Mouse (Mus musculus): ENCODE data around the gene Pum1. TPM values are rescaled to one million over a fixed set of nuclear protein-coding genes. Genes with fewer than 3 reads are reported as not detected.
A peak's percentile ranks its signal among the peaks of the same experiment; 100 is the strongest.

The Pum1 gene
- polyA plus RNA-seq, 1 experiment = 45.2 TPM

GRCm38 (mm10) chr4:130706215-130707000 lies 43.3 kb downstream of the Pum1 start:
- TF ChIP-seq GATA1 (IDR thresholded peaks at IDR 0.05; ENCODE audit: low read length) = no peak

- TF ChIP-seq GATA1 (IDR thresholded peaks at IDR 0.05; ENCODE audit: low read length) = no peak
These were observed 48.3 kb downstream of the Pum1 start for GRCm38 (mm10) chr4:130711353-130711848.

GRCm38 (mm10) chr4:130712341-130712740 lies 49.2 kb downstream of the Pum1 start:
- no peak for TF ChIP-seq GATA1 (IDR thresholded peaks at IDR 0.05; ENCODE audit: low read length)

- no peak for TF ChIP-seq GATA1 (IDR thresholded peaks at IDR 0.05; ENCODE audit: low read length)
These were observed 50.3 kb downstream of the Pum1 start for GRCm38 (mm10) chr4:130713430-130713829.

- TF ChIP-seq GATA1 (IDR thresholded peaks at IDR 0.05; ENCODE audit: low read length) = peak; percentile 91
These were observed 52.0 kb downstream of the Pum1 start for GRCm38 (mm10) chr4:130715126-130715525.

- no peak for TF ChIP-seq GATA1 (IDR thresholded peaks at IDR 0.05; ENCODE audit: low read length)
These were observed 52.5 kb downstream of the Pum1 start for GRCm38 (mm10) chr4:130715623-130716022.

- TF ChIP-seq GATA1 (IDR thresholded peaks at IDR 0.05; ENCODE audit: low read length) = no peak
These were observed 56.2 kb downstream of the Pum1 start for GRCm38 (mm10) chr4:130719348-130719747.

GRCm38 (mm10) chr4:130722607-130723006 lies 59.5 kb downstream of the Pum1 start:
- peak; percentile 74 for TF ChIP-seq GATA1 (IDR thresholded peaks at IDR 0.05; ENCODE audit: low read length)

GRCm38 (mm10) chr4:130726118-130726517 lies 63.0 kb downstream of the Pum1 start:
- TF ChIP-seq GATA1 (IDR thresholded peaks at IDR 0.05; ENCODE audit: low read length) = no peak

GRCm38 (mm10) chr4:130735957-130736356 lies 72.8 kb downstream of the Pum1 start:
- TF ChIP-seq GATA1 (IDR thresholded peaks at IDR 0.05; ENCODE audit: low read length) = no peak

- TF ChIP-seq GATA1 (IDR thresholded peaks at IDR 0.05; ENCODE audit: low read length) = no peak
These were observed 75.4 kb downstream of the Pum1 start for GRCm38 (mm10) chr4:130738527-130738926.

- no peak for TF ChIP-seq GATA1 (IDR thresholded peaks at IDR 0.05; ENCODE audit: low read length)
These were observed 80.9 kb downstream of the Pum1 start for GRCm38 (mm10) chr4:130744058-130744457.

GRCm38 (mm10) chr4:130745561-130746306 lies 82.6 kb downstream of the Pum1 start:
- no peak for TF ChIP-seq GATA1 (IDR thresholded peaks at IDR 0.05; ENCODE audit: low read length)

GRCm38 (mm10) chr4:130749566-130749965 lies 86.4 kb downstream of the Pum1 start:
- no peak for TF ChIP-seq GATA1 (IDR thresholded peaks at IDR 0.05; ENCODE audit: low read length)

GRCm38 (mm10) chr4:130751966-130752365 lies 88.8 kb downstream of the Pum1 start:
- TF ChIP-seq GATA1 (IDR thresholded peaks at IDR 0.05; ENCODE audit: low read length) = no peak

GRCm38 (mm10) chr4:130752591-130752990 lies 89.5 kb downstream of the Pum1 start:
- no peak for TF ChIP-seq GATA1 (IDR thresholded peaks at IDR 0.05; ENCODE audit: low read length)
